In genomic region chr11:75587493-75588284, GRCm38 (mm10) we compare ENCODE assay signal across 8 mouse cellular contexts. TPM values are rescaled to one million over a fixed set of nuclear protein-coding genes. Genes with fewer than 3 reads are reported as not detected.
A peak's percentile ranks its signal among the peaks of the same experiment; 100 is the strongest.
DNase-seq lines count a peak whose midpoint lies in the region; ATAC-seq and TF ChIP-seq lines count a peak whose summit lies in the region.

Gene Pitpna (plus strand): TSS chr11:75588097.

- H3K4me2 ChIP-seq in heart, embryonic 11.5 days = peak within 1 kb of the TSS; percentile 98
- peak within 1 kb of the TSS; percentile 94 for H3K4me2 ChIP-seq in kidney, embryonic 16.5 days (replicated peaks; ENCODE audit: low read depth, low read length)
- H3K4me2 ChIP-seq in myocyte (ENCODE audit: low read depth) = peak within 1 kb of the TSS; percentile 94

- peak; percentile 82 for TF ChIP-seq POLR2A in liver, adult 2 months (IDR thresholded peaks at IDR 0.05; ENCODE audit: extremely low read depth, insufficient read depth, low read length)
- TF ChIP-seq POLR2A in myocyte (IDR thresholded peaks at IDR 0.05; ENCODE audit: insufficient read length, low read depth) = peak; percentile 98

- peaks cover under 1% of the 10 kb centered on the region; the same call in 1 of the 2 replicates for H3K36me3 ChIP-seq in heart, embryonic 11.5 days (ENCODE audit: control insufficient read depth, insufficient read depth, low read length)
- no peaks in the 10 kb centered on the region for H3K36me3 ChIP-seq in kidney, embryonic 16.5 days (ENCODE audit: insufficient read depth, low read length)
- no peaks in the 10 kb centered on the region; the same call in 1 of the 2 replicates for H3K36me3 ChIP-seq in liver, adult 2 months (ENCODE audit: control insufficient read depth, insufficient read depth, low read length)
- H3K36me3 ChIP-seq in myocyte (ENCODE audit: control insufficient read depth, insufficient read depth) = peaks cover 4% of the 10 kb centered on the region
- H3K36me3 ChIP-seq in splenic B cell, adult 2 months (ENCODE audit: control insufficient read depth, insufficient read depth, low read length, poor library complexity, severe bottlenecking) = peaks cover 3% of the 10 kb centered on the region; the same call in 1 of the 2 replicates

- DNase-seq in B cell, adult 2 months = peak; percentile 98
- peak; percentile 98 for DNase-seq in brain, adult 2 months (ENCODE audit: low read depth, low spot score)
- DNase-seq in liver, adult 2 months (ENCODE audit: extremely low read depth, low read depth, low spot score) = peak; percentile 73
- peak; percentile 97 for DNase-seq in splenic B cell, adult 2 months (ENCODE audit: low read depth, low spot score)

- H3ac ChIP-seq in myocyte (ENCODE audit: control insufficient read depth, insufficient read length) = peak within 1 kb of the TSS; percentile 83

- H3K27me3 ChIP-seq in heart, embryonic 11.5 days (ENCODE audit: control insufficient read depth, insufficient read depth, low read length) = no peaks in the 10 kb centered on the region
- H3K27me3 ChIP-seq in kidney, embryonic 16.5 days (ENCODE audit: insufficient read depth, low read length) = no peaks in the 10 kb centered on the region
- H3K27me3 ChIP-seq in liver, adult 2 months (ENCODE audit: control insufficient read depth, insufficient read depth, low read length) = no peaks in the 10 kb centered on the region
- H3K27me3 ChIP-seq in myocyte (ENCODE audit: control insufficient read depth, insufficient read depth, insufficient read length) = no peaks in the 10 kb centered on the region
- no peaks in the 10 kb centered on the region for H3K27me3 ChIP-seq in splenic B cell, adult 2 months (ENCODE audit: control insufficient read depth, insufficient read depth, low read length, poor library complexity, severe bottlenecking)

- WGBS in heart, embryonic 11.5 days (ENCODE audit: insufficient replicate concordance) = 5% methylated on average over 47 of the region's 49 CpGs
- 5% methylated on average over 48 of the region's 49 CpGs for WGBS in kidney, embryonic 16.5 days
- WGBS in liver, adult 2 months = 5% methylated on average over 49 of the region's 49 CpGs

- ATAC-seq in erythroblast, adult 5-6 weeks (replicated peaks; ENCODE audit: low FRiP score, poor library complexity, severe bottlenecking) = peak; percentile 99
- ATAC-seq in heart, embryonic 11.5 days (replicated peaks; ENCODE audit: insufficient number of reproducible peaks, low FRiP score, low TSS enrichment) = peak; percentile 86
- ATAC-seq in kidney, embryonic 16.5 days (ENCODE audit: low FRiP score, low TSS enrichment) = peak; percentile 89

- peaks cover 23% of the 10 kb centered on the region; the same call in 1 of the 2 replicates for H3K79me2 ChIP-seq in liver, adult 2 months (ENCODE audit: control insufficient read depth, insufficient read depth, low read length)
- H3K79me2 ChIP-seq in myocyte (ENCODE audit: control insufficient read depth, insufficient read depth) = peaks cover 33% of the 10 kb centered on the region

- peak within 1 kb of the TSS; percentile 94 for H3K9ac ChIP-seq in heart, embryonic 11.5 days (ENCODE audit: low read depth, low read length)
- peak within 1 kb of the TSS; percentile 91 for H3K9ac ChIP-seq in kidney, embryonic 16.5 days (replicated peaks; ENCODE audit: low read length)
- peak within 1 kb of the TSS; percentile 97 for H3K9ac ChIP-seq in liver, adult 2 months (ENCODE audit: low read depth, low read length)

- peaks cover 12% of the 10 kb centered on the region for H3K4me1 ChIP-seq in heart, embryonic 11.5 days (ENCODE audit: control insufficient read depth, insufficient read depth, low read length)
- H3K4me1 ChIP-seq in kidney, embryonic 16.5 days (ENCODE audit: insufficient read depth, low read length) = peaks cover 23% of the 10 kb centered on the region
- H3K4me1 ChIP-seq in liver, adult 2 months (ENCODE audit: control insufficient read depth, insufficient read depth, low read length) = peaks cover 20% of the 10 kb centered on the region

- H3K4me3 ChIP-seq in heart, embryonic 11.5 days (ENCODE audit: low read depth, low read length) = peak within 1 kb of the TSS; percentile 70
- H3K4me3 ChIP-seq in kidney, embryonic 16.5 days (ENCODE audit: low read length) = peak within 1 kb of the TSS; percentile 94
- H3K4me3 ChIP-seq in liver, adult 2 months (ENCODE audit: insufficient read depth, low read depth, low read length) = peak within 1 kb of the TSS; percentile 86
- H3K4me3 ChIP-seq in myocyte = peak within 1 kb of the TSS; percentile 63

- TF ChIP-seq CTCF in liver, adult 2 months (IDR thresholded peaks at IDR 0.05; ENCODE audit: low read depth, low read length) = no peak

- H3K9me3 ChIP-seq in heart, embryonic 11.5 days (replicated peaks; ENCODE audit: control insufficient read depth, low read length) = no peaks in the 10 kb centered on the region
- H3K9me3 ChIP-seq in kidney, embryonic 16.5 days (ENCODE audit: low read length) = no peaks in the 10 kb centered on the region

- peak within 1 kb of the TSS; percentile 88 for H3K27ac ChIP-seq in heart, embryonic 11.5 days (ENCODE audit: low read depth, low read length)
- H3K27ac ChIP-seq in kidney, embryonic 16.5 days (ENCODE audit: low read length) = peak within 1 kb of the TSS; percentile 90
- H3K27ac ChIP-seq in liver, adult 2 months (replicated peaks; ENCODE audit: insufficient read depth, low read depth, low read length) = peak within 1 kb of the TSS; percentile 70

TF ChIP-seq in myocyte, 11 proteins besides CTCF, POLR2A, EP300 and RAD21:
- TF ChIP-seq MYOG (IDR thresholded peaks at IDR 0.05; ENCODE audit: control insufficient read depth in 1 of 3, insufficient read depth in 1 of 3, insufficient read length in 2 of 3, low read depth in 2 of 3) = peak in 1 of 3 experiments; percentile 41
- peak in 1 of 3 experiments; percentile 20 for TF ChIP-seq MYOD1 (IDR thresholded peaks at IDR 0.05; ENCODE audit: control insufficient read depth in 1 of 3, insufficient read length in 2 of 3, low read depth in 2 of 3)
- TF ChIP-seq TCF3 (IDR thresholded peaks at IDR 0.05; ENCODE audit: insufficient read length, low read depth) = no peak
- peak; percentile 96 for TF ChIP-seq POLR2AphosphoS2 (IDR thresholded peaks at IDR 0.05; ENCODE audit: insufficient read length, low read depth)
- peak; percentile 99 for TF ChIP-seq SRF (IDR thresholded peaks at IDR 0.05; ENCODE audit: control insufficient read depth, insufficient read length, low read depth)
- TF ChIP-seq MAX (IDR thresholded peaks at IDR 0.05; ENCODE audit: low read depth) = no peak

RNA-seq across cellular contexts. Expression of gene Pitpna, which starts in this region (rescaled TPM):
- 44.7 and 47.5 TPM in 2 replicates for total RNA-seq in erythroblast, adult 5-6 weeks (2015; ENCODE audit: low replicate concordance)
- total RNA-seq in erythroblast, adult 5-6 weeks (2017; ENCODE audit: low replicate concordance) = 16.2 and 22.4 TPM in 2 replicates
- polyA plus RNA-seq in heart, embryonic 11.5 days (2014; fragmentation: Nextera tagmentation; extraction: Ambion mirVana) = 57.1 and 59.7 TPM in 2 replicates
- 70.4 and 72.1 TPM in 2 replicates for polyA plus RNA-seq in kidney, embryonic 16.5 days (2015; fragmentation: Nextera tagmentation; extraction: Ambion mirVana)
- total RNA-seq in liver, adult 2 months (2014; rRNA removed) = 19.7 and 21.0 TPM in 2 replicates
- 24.6 and 28.9 TPM in 2 replicates for polyA plus RNA-seq in liver, adult 2 months (2012; rRNA removed)
- 125 TPM for polyA plus RNA-seq in myocyte (2012; fragmentation: generic; extraction: Trizol)

Comparison
In these comparisons a context has a peak if more than half of its experiments do, and no peak if none do; other contexts are left out.
1. Peak in every context shown above with its lines: DNase-seq, ATAC-seq, H3K4me3 ChIP-seq and H3K27ac ChIP-seq.